Mouse (Mus musculus) monocyte, adult 2 months (primary cell): ENCODE measurements around the gene Zmynd19.
A peak's percentile ranks its signal among the peaks of the same experiment; 100 is the strongest.
"Not testable (repeated sequence)": the region's sequence is repeated elsewhere in the genome, so short reads cannot be mapped to it uniquely, and the experiment has no call there.

Experiments
- DNase-seq, 2 experiments: peaks; one replicate each; pipeline ENCODE4 v3.0.0; 2022; ENCODE audit warnings: low spot score in 2 of 2, low read depth in 1 of 2

Gene Zmynd19

DNA sequence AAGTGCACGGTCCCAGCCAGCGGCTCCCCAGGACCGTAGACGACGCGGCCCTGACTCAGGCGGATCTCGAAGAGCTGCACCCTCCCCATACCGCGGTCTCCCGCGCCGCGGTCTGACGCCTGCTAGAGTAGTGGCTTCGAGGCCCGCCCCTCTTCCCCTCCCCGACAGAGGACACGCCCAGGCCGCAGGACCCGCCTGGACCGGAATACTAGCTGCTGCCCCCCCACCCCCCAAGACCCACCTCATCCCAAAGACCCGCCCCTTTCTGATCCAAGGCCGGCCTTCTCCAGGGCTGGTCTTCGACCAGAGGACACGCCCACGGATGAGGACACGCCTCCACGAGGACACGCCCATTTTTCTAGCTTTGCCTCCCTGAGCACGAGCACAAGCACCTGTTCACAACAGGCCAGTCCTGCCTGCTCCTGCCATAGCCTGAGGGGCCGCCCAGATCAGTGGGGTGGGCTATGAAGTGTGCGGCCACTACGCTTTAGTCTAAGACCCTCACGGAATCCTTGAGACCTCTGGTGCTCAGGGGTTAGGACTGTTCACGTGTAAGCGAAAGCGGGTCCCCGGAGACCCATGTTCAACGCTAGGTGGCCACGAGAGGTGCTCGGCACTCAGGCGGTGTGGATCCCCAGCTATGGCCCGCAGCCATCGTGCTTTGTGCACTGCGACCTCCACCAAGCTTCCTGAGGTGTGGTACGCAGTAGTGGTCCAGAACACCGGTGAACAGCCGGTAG, 14.4 kb upstream of the Zmynd19 start, which contains the start of gene Arrdc1:
Gene Arrdc1, minus strand, starts transcription at position 196 of the 740 bp plus-strand sequence.
- peak; percentile 81 to 90 for DNase-seq

DNA sequence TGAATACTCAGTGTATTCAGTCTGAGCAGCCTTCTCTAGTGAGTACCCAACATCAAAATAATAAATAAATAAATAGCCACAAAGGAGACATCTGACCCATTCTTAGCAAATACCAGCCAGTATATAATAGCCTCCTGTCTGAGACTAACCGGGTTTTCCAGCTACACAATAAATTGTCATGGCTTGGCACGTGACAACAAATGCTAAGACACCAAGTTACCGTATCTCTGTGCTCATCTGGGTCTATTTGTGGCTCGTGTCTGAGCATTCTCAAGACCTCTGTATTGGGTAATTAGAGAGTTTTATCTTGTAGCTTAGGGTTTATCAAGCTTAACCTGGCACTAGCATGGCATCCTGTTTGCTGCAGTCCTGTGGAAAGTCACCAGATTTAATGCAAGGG, 7.5 kb upstream of the Zmynd19 start:
- no peak for DNase-seq

DNA sequence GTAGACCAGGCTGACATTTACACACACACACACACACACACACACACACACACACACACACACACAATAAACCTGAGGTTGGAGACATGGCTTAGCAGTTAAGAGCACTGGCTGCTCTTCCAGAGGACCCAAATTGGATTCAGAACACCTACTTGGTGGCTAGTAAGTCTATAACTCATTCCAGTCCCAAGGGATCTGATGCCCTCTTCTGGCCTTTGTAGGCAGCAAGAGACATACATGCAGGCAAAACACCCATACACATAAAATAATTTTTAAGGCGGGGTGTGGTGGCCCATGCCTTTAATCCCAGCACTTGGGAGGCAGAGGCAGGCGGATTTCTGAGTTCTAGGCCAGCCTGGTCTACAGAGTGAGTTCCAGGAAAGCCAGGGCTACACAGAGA, 5.3 kb upstream of the Zmynd19 start:
- DNase-seq = not testable (repeated sequence)

DNA sequence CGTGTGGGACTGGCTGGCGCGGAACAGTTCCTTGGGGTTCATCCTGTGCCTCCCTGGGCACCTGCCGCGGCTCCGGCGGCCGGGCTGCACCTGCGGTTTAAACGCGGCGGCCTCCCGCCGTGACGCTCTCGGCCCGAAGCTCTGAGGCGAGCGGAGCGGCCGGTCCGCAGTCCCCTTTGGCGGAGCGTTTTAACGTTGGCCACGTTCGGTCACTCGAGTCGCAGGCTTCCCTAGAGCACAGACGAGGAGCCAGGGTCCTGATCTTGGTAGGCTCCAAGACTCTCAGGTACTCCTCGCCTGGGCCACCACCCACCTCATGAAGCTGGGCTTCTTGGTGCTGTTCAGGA, 570 bp downstream of the Zmynd19 start:
- peak in 1 of 2 experiments; percentile 3 for DNase-seq

DNA sequence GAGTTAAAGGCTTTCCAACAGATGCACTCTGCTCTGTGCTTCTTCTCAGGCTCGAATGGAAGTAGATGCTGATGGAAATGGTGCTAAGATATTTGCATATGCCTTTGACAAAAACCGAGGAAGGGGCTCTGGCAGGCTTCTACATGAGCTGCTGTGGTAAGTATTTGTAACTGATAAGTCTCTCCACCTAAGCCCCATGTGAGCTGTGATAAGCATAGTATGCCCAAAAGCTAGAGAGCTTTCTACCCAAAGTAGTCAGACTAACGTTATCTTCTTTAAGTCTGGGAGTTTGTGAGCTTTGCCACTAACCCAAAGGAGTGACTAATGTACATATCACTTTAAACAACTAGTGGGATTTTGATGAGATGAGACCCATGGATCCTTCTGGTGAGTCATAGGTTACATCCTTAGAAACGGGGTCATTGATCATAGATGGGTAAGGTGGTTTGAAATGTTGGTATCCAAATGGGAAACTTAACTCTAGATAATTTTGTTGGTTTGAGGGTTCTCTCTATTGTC, 3.0 kb downstream of the Zmynd19 start:
- DNase-seq = no peak

DNA sequence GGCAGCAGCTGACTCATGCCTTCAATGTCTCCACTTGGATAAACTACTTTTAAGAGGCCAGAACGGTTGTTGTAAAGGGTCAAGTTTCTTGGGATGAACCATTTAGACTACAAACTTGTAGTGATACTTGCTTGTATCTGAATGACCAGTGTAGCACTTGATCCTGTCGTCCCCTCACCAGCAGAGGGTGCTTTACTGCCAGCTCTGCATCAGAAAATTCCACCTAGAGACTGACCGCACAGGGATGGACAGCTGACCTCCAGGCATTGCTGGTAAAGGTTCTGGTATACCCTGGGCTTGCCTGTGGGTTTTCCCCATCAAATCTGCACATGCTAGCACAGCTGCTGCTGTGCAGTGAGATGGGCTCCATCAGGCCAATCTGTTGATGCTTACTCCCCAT, 11.3 kb downstream of the Zmynd19 start:
- no peak for DNase-seq

DNA sequence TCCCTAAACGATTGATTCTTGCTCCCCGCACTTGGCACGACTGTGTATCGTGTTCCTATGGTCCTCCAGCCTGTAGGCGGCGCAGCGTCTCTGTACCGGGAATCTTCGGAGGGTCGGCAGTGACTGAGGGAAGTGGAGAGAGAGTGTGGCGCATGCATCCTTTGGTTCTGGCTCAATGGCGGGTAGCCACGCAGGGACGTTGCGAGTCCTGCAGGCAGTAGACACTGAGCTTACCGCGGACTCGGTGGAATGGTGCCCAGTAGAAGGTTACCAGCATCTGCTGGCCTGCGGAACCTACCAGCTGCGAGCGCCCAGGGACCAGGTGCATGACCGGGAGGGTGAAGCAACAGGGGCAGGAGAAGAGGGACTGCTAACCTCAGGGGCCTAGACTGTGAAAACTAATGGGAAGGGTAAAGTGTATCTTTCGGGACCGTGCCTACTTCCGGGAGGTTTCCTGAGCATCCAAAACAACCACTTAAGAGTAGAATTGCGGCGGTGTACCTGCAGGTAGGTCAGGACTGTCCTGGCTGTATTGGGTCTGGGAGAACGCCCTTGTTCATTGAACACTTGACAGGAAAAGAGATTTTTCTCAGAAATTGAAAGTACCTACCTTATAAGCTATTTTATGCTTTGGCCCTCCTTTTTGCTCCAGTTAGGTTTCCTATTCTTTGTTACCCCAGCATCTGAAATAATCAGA, 12.9 kb downstream of the Zmynd19 start, which contains the start of gene Dph7:
Gene Dph7, plus strand, starts transcription at position 97 of the 697 bp plus-strand sequence.
- peak; percentile 64 to 78 for DNase-seq

DNA sequence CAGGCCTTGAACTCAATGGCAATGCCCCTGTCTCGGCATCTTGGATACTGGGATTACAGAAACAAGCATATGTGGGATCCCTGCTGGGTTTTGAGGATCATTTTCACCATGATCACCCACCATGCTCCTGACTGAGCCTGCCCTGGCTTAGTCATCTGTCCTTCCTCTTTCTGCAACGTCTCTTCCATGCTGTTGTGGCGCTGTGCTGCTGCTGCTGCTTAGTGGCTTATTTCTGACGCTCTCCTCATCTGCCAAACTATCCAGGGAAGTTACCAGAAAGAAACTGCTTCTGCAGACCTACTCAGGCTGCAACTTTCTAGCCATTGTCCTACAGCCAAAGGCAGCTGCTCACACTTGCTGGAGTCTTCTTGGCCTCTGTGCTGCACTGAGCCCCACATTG, 20.8 kb downstream of the Zmynd19 start:
- DNase-seq = no peak

DNA sequence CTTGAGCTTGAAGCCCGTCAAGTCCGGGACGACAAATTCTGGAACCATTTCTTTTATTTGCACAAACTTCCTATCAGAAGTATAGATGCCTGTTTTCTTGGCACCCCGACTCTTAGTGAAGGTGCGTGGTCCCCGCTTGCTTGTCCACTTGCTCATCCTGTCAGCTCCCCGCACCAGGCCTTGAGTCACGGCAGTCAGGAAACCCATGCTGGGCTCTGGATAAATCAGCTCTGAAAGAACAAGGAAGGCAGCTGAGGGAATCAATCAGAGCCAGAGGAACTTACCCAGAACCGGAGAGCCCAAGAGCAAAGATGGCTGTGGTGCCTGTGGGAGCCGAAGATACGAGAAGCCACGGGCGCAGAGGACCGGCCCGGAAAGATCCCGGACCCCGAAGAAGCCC, 24.9 kb downstream of the Zmynd19 start:
- DNase-seq = not testable (repeated sequence)

DNA sequence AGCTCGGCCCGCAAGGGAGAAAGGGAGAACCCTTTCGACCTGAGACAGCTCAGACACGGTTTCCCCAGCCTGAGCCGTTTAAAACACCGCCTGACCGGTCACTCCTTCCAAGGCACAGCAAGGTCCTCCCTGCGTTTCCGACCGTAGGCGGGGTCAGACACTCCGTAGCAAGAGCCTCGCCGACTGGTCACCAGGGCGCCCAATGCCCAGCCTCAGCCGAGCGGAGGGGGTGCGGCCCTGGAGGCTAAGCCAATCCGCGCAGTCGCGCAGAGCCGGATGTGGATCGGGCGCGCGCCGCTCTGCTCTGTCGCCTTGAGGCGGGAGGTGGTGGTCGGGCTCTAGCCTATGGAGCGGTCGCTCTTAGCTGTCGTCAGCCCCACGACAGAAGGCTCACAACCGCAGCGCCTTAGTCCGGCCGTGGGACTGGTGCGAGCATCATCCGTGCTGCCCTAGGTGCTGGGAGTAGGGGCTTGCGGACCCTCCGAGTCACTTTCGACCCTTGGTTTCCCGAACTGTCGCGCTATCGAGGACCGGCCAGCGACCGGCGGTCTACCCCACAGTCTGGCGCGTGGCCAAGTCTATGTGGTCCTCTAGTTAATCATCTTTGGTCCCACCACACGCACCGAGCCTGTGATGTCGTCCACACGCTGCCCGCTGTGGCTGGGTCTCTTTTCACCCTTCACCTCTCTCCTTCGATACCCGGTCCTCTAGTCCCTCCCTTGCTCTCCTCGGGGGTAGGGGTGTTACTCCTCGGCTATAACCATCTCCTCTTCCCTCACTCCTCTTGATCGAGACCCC, 25.5 kb downstream of the Zmynd19 start, which contains the start of gene Mrpl41:
Gene Mrpl41, minus strand, starts transcription at position 193 of the 798 bp plus-strand sequence.
- peak; percentile 93 for DNase-seq

DNA sequence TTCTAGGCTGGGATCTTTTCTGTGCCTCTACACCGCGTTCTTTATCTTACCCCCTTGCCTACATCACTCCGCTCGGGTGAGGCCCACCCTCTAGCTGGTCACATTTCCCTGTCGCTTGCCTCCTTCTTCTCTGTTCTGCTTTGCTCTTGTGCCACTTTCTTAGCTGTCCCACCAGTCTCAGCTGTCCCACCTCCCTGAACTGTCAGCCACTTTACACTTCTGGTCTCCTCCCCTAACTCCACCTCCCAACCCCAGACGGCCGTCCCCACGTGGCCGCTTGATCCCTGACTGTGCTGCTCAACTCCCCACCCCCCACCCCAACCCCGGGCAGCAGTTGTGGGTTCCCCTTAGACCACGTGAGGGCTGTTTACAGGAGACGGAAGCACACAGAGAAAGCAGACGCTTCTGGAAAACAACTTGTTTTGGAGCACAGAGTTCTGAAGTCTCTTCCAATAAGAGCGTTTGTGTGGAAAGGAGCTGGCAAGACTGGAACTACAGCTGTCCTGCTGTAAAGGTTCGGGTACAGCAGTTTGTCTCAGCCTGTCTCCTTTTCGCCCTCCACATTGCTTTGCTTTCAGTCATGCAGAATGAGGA, 26.2 kb downstream of the Zmynd19 start, which contains the start of gene Pnpla7:
Gene Pnpla7, plus strand, starts transcription at position 330 of the 594 bp plus-strand sequence.
- peak; percentile 84 to 90 for DNase-seq

DNA sequence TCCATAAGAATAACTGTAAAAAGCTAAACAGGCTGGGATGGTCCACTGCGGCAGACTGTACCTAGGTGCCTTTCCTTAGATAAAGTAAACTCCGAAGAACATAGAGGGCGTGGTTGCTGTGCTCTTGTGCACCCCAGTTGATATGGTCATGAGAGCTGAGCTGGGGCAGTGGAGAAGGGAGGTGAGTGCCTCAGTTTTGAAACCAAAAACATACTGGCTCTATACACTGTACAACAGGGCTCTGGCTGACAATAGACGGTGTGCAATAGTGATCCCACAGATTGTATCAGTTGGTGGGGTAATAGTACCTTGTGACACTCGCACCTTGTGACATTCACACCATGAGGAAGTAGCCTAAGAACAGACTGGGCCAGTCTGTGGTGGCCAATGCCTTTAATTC, 27.4 kb downstream of the Zmynd19 start:
- DNase-seq = peak; percentile 21 to 40

DNA sequence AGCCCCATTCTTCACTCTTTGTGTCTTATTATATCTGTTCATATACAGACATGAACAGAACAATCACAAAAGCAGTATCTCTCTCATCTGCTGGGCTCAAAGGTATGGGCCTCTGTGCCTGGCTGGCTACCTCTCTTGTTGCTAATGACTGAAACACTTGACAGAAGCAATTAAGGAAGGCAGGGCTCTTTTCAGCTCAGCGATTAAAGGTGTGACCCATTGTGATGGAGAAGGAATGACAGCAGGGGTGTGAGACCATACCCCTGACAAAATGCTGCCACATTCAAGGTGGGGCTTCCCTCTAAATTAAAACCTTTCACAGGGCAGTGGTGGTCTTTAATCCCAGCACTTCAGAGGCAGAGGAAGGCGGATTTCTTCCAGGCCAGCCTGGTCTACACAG, 38.2 kb downstream of the Zmynd19 start:
- DNase-seq = no peak

DNA sequence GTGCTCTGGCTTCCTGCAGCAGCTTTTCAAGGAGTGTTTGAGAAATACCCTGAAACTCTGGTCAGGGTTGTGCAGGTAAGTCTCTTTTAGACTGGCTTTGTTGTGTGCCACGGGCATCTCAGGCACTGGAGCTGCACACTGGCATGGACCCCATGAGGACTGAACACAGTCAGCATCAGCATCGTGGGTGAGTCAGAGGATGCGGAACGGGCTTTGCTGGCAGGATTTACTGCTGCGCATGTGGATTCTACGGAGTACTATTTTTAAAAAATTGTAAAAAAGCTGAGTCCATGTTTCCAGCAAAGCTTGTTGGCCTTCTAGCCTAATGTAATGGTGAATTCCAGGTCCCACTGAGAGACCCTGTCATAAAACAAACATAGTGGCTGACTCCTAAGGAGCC, 45.7 kb downstream of the Zmynd19 start:
- DNase-seq = no peak

DNA sequence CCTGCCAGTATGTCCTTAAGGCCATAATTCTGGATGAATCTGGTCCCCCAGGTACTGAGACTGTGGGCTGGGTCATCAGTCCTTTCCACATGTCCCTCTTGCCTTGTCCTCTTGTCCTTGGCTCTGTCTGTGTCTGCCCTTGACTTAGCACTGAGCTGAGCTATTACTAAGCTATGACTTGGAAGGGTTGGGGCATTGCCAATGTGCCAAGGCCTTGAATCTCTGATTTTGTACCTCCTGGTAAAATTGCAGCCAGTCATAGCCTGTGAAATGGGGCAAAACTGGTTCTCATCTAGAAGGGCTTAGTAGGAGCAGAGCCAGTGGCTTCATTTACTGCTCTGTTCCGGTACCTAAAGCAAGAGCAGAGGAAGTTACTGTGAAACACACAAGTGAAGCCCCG, 46.9 kb downstream of the Zmynd19 start:
- no peak for DNase-seq

DNA sequence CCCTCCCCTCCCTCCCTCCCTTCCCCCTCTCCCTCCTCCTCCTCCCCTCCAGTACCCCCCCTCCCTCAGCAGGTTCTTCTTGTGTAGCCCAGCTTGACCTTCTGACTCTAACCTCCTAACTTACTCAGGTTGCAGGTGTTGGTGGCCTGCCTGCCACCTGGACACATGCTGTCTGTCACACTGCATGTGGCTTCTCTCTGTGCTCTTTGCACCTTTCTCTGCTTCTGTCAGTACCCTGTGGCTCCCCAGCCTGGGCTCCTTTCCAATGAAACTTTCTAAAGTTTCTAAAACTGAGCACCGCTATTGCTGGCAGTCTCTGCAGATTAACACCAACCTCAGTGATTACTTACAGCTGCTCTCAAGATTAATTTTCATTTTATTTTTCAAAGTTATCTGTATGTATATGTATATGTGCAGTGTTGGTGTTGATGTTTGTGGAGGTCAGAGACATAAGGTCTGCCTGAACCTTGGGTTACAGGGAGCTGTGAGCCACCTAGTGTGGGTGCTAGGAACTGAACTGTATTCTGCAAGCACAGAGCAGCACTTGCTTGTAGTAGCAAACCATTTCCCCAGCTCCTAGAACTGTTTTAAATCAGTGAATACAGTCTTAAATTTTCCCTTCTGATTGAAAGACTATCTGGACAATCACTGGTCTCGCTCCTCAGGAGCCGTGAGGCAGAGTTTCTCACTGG, 51.1 kb downstream of the Zmynd19 start:
- no peak for DNase-seq

DNA sequence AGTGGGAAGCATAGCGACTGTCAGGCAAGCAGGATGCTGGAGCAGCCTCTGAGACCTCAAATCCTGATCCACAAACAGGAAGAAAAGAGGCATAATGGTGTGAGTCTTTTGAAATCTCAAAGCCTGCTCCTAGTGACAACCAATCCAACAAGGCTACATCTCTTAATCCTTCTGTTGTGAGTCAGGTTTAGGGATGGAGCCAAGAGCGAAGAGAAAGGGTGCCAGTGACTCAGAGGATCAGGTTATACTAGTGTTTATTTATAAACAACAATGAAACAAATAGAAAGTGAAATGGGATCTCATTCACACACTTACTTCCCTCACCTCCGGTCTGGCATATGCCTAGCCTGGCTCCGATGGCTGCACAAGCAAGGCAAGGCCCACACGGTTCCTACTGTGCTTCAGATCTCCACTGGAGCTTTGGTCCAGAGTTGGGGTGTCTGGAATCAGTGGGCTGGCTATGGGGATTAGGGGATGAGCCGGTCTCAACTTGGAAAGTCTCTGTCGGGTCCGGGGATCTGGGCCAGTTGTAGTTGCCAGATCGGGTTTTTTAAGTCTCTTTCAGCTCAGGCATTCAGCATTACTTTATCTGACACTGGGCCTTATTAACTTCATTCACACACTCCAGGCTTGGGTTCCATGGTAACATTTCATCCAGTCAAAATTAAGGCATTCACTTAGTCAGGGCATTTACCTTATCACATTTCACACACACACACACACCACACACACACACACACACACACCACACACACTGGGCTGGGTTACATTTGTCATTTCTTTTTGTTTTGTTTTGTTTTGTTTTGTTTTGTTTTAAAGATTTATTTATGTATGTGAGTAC, 54.6 kb downstream of the Zmynd19 start:
- no peak for DNase-seq

DNA sequence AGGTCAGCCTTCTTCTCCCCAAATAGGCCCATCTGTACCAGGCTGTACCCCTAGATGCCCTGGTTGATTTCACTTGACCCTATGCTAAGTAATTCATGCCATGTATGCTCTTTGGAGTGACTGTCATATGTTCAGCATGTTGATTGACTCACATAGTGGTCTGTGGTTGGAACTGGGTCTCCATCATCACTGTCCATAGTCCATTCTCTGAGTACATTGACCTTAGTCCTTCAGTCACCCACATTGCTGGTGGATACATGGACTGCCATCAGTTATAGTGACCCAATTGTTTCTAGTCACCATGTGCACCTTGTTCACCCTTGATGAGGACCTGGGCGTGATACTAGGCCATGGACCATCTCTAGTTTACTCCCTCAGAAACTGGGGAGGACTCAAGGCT, 57.2 kb downstream of the Zmynd19 start:
- DNase-seq = no peak

DNA sequence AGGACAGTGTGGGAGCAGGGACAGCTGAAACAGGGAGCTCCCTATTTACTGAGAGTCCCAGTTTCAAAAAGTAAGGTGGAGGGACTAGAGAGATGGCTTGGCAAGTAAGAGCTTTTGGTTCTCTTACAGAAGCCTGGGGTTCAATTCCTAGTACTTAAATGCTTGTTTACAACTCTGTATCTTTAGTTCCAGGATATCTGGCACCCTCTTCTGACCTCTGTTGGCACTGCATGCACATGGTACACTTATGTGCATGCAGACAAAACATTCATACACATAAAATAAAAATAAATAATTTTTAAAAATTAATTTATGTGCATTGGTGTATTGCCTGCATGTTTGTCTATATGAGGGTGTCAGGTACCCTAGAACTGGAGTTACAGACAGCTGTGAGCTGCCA, 58.7 kb downstream of the Zmynd19 start:
- DNase-seq = no peak
